Mouse (Mus musculus) limb, embryonic 13.5 days (tissue): ENCODE data around the gene St3gal4. TPM values are rescaled to one million over a fixed set of nuclear protein-coding genes. Genes with fewer than 3 reads are reported as not detected.
"Not testable (repeated sequence)": the region's sequence is repeated elsewhere in the genome, so short reads cannot be mapped to it uniquely, and the experiment has no call there.

Experiments
- ATAC-seq: fragments of 200-750 bp; cut with Nextera tagmentation; 2 replicates; pipeline ENCODE4 v1.8.0; 2017; ENCODE audit warnings: low read depth, moderate number of reproducible peaks, moderate TSS enrichment; ENCODE audit not compliant: low FRiP score
- H3K27ac ChIP-seq: fragments of 300-500 bp; sonication (generic); 2 replicates; pipeline ENCODE4 v1.5.1; 2015; ENCODE audit warnings: inconsistent platforms, mild to moderate bottlenecking, moderate library complexity
- H3K27me3 ChIP-seq: fragments of 300-500 bp; sonication (generic); 2 replicates; pipeline ENCODE4 v1.6.1; 2015; ENCODE audit warnings: mild to moderate bottlenecking, inconsistent platforms
- H3K36me3 ChIP-seq: fragments of 300-500 bp; sonication (generic); 2 replicates; pipeline ENCODE4 v1.6.1; 2015; ENCODE audit warnings: inconsistent platforms, mild to moderate bottlenecking, moderate library complexity
- H3K4me1 ChIP-seq: fragments of 300-500 bp; sonication (generic); 2 replicates; pipeline ENCODE4 v1.6.1; 2015; ENCODE audit warnings: inconsistent platforms
- H3K4me2 ChIP-seq: fragments of 300-500 bp; sonication (generic); replicated peaks from 2 replicates; pipeline ENCODE4 v1.6.1; 2015; ENCODE audit warnings: inconsistent platforms, mild to moderate bottlenecking, moderate library complexity
- H3K4me3 ChIP-seq: fragments of 300-500 bp; sonication (generic); 2 replicates; pipeline ENCODE4 v1.5.1; 2015; ENCODE audit warnings: moderate library complexity, mild to moderate bottlenecking, inconsistent platforms
- H3K9ac ChIP-seq: fragments of 300-500 bp; sonication (generic); 2 replicates; pipeline ENCODE4 v1.6.1; 2015; ENCODE audit warnings: mild to moderate bottlenecking, inconsistent platforms
- H3K9me3 ChIP-seq: fragments of 300-500 bp; sonication (generic); 2 replicates; pipeline ENCODE4 v1.6.1; 2016; ENCODE audit warnings: inconsistent platforms
- WGBS: fragments of 180-500 bp; shearing (Covaris S2); methylation state at CpG from one replicate; pipeline ENCODE4 v1.1.7; 2015; 5-methylcytosine and 5-hydroxymethylcytosine counted together
- polyA plus RNA-seq: library from polyadenylated mRNA; unstranded; fragments of >200 nt; fragmentation: Nextera tagmentation; extraction: Ambion mirVana; gene quantifications from 2 replicates; pipeline ENCODE4 v1.2.1, GENCODE M21; 2015

The St3gal4 gene
- polyA plus RNA-seq, 1 experiment from 2014 or later: 37.9 TPM

- H3K9ac ChIP-seq, H3K36me3 ChIP-seq, ATAC-seq, H3K27me3 ChIP-seq, H3K4me2 ChIP-seq, H3K4me3 ChIP-seq, H3K27ac ChIP-seq, H3K4me1 ChIP-seq, H3K9me3 ChIP-seq: not testable (repeated sequence)
Observed at GRCm38 (mm10) chr9:35148822-35149221, 29.8 kb upstream of the St3gal4 start.

- not testable (repeated sequence) for H3K27me3 ChIP-seq, H3K9ac ChIP-seq, H3K27ac ChIP-seq, H3K4me3 ChIP-seq, ATAC-seq, H3K9me3 ChIP-seq, H3K4me1 ChIP-seq, H3K36me3 ChIP-seq, H3K4me2 ChIP-seq
- 96% methylated on average over 14 of the region's 14 CpGs for whole genome bisulfite sequencing
Observed at GRCm38 (mm10) chr9:35147261-35147660, 28.2 kb upstream of the St3gal4 start.

GRCm38 (mm10) chr9:35145829-35146228 is 26.8 kb upstream of the St3gal4 start:
- Histone ChIP-seq H3K9ac (no peak overlapping the region), H3K27me3 (no peaks in the 10 kb centered on the region), H3K4me2 (no peak overlapping the region), H3K36me3 (no peaks in the 10 kb centered on the region), H3K27ac (no peak overlapping the region), H3K4me3 (no peak overlapping the region), H3K9me3 (no peaks in the 10 kb centered on the region), H3K4me1 (peaks cover 5% of the 10 kb centered on the region; the same call in 1 of the 2 replicates)
- no peak for ATAC-seq
- 75% methylated on average over 1 of the region's 1 CpGs for WGBS

- Histone ChIP-seq H3K36me3 (no peaks in the 10 kb centered on the region), H3K4me3 (no peak overlapping the region), H3K4me1 (peaks cover 5% of the 10 kb centered on the region), H3K27me3 (no peaks in the 10 kb centered on the region), H3K27ac (no peak overlapping the region), H3K9me3 (no peaks in the 10 kb centered on the region), H3K4me2 (no peak overlapping the region), H3K9ac (no peak overlapping the region)
- no peak for ATAC-seq
- 88% methylated on average over 9 of the region's 9 CpGs for WGBS
Observed at GRCm38 (mm10) chr9:35145118-35145517, 26.1 kb upstream of the St3gal4 start.

GRCm38 (mm10) chr9:35142221-35142620 is 23.2 kb upstream of the St3gal4 start:
- Histone ChIP-seq H3K27ac (no peak overlapping the region), H3K36me3 (no peaks in the 10 kb centered on the region), H3K9me3 (no peaks in the 10 kb centered on the region), H3K27me3 (no peaks in the 10 kb centered on the region), H3K4me2 (no peak overlapping the region), H3K4me1 (peaks cover 7% of the 10 kb centered on the region), H3K4me3 (no peak overlapping the region), H3K9ac (no peak overlapping the region)
- ATAC-seq: no peak
- 91% methylated on average over 2 of the region's 2 CpGs for WGBS

- peaks cover 11% of the 10 kb centered on the region for H3K4me1 ChIP-seq
- H3K27ac ChIP-seq: no peak overlapping the region
- WGBS: 70% methylated on average over 5 of the region's 5 CpGs
- H3K9me3 ChIP-seq: no peaks in the 10 kb centered on the region
- ATAC-seq: no peak
- no peak overlapping the region for H3K9ac ChIP-seq
- no peaks in the 10 kb centered on the region for H3K27me3 ChIP-seq
- H3K4me2 ChIP-seq: no peak overlapping the region
- H3K36me3 ChIP-seq: 0 out of 2 replicates have a peak, but pooled peaks cover 10% of the 10 kb centered on the region
- no peak overlapping the region for H3K4me3 ChIP-seq
Observed at GRCm38 (mm10) chr9:35139231-35139744, 20.2 kb upstream of the St3gal4 start.

- 0 out of 2 replicates have a peak, but pooled peaks cover 10% of the 10 kb centered on the region for H3K36me3 ChIP-seq
- no peak overlapping the region for H3K4me3 ChIP-seq
- no peak overlapping the region for H3K27ac ChIP-seq
- H3K9ac ChIP-seq: no peak overlapping the region
- H3K27me3 ChIP-seq: no peaks in the 10 kb centered on the region
- H3K4me2 ChIP-seq: no peak overlapping the region
- H3K4me1 ChIP-seq: peaks cover 11% of the 10 kb centered on the region
- H3K9me3 ChIP-seq: no peaks in the 10 kb centered on the region
- WGBS: 54% methylated on average over 7 of the region's 7 CpGs
- ATAC-seq: no peak
Observed at GRCm38 (mm10) chr9:35138029-35138428, 19.0 kb upstream of the St3gal4 start.

GRCm38 (mm10) chr9:35135575-35135974 is 16.5 kb upstream of the St3gal4 start:
- ATAC-seq: no peak
- H3K9me3 ChIP-seq: no peaks in the 10 kb centered on the region
- H3K27ac ChIP-seq: no peak overlapping the region
- 77% methylated on average over 6 of the region's 6 CpGs for WGBS
- H3K4me2 ChIP-seq: no peak overlapping the region
- H3K4me1 ChIP-seq: peaks cover 16% of the 10 kb centered on the region
- no peak overlapping the region for H3K9ac ChIP-seq
- H3K4me3 ChIP-seq: no peak overlapping the region
- H3K27me3 ChIP-seq: no peaks in the 10 kb centered on the region
- H3K36me3 ChIP-seq: 0 out of 2 replicates have a peak, but pooled peaks cover 10% of the 10 kb centered on the region

GRCm38 (mm10) chr9:35131637-35132397 is 12.7 kb upstream of the St3gal4 start:
- Histone ChIP-seq H3K9ac (no peak overlapping the region), H3K4me2 (no peak overlapping the region), H3K36me3 (peaks cover 31% of the 10 kb centered on the region), H3K9me3 (no peaks in the 10 kb centered on the region), H3K27me3 (no peaks in the 10 kb centered on the region), H3K27ac (no peak overlapping the region; the same call in 1 of the 2 replicates), H3K4me1 (peaks cover 10% of the 10 kb centered on the region; the same call in 1 of the 2 replicates), H3K4me3 (no peak overlapping the region)
- 80% methylated on average over 16 of the region's 16 CpGs for WGBS
- ATAC-seq: no peak

GRCm38 (mm10) chr9:35128995-35129418 is 9.9 kb upstream of the St3gal4 start:
- peaks cover 47% of the 10 kb centered on the region for H3K36me3 ChIP-seq
- no peaks in the 10 kb centered on the region for H3K27me3 ChIP-seq
- WGBS: 82% methylated on average over 9 of the region's 9 CpGs
- H3K9me3 ChIP-seq: no peaks in the 10 kb centered on the region
- H3K4me1 ChIP-seq: peaks cover 16% of the 10 kb centered on the region; the same call in 1 of the 2 replicates
- no peak overlapping the region for H3K9ac ChIP-seq
- H3K27ac ChIP-seq: no peak overlapping the region
- no peak overlapping the region for H3K4me3 ChIP-seq
- ATAC-seq: no peak
- H3K4me2 ChIP-seq: no peak overlapping the region

- WGBS: 87% methylated on average over 3 of the region's 3 CpGs
- no peak overlapping the region for H3K9ac ChIP-seq
- peaks cover 20% of the 10 kb centered on the region; the same call in 1 of the 2 replicates for H3K4me1 ChIP-seq
- ATAC-seq: no peak
- H3K27ac ChIP-seq: no peak overlapping the region
- no peaks in the 10 kb centered on the region for H3K27me3 ChIP-seq
- no peak overlapping the region for H3K4me3 ChIP-seq
- H3K9me3 ChIP-seq: no peaks in the 10 kb centered on the region
- peaks cover 50% of the 10 kb centered on the region for H3K36me3 ChIP-seq
- no peak overlapping the region for H3K4me2 ChIP-seq
Observed at GRCm38 (mm10) chr9:35128564-35128963, 9.5 kb upstream of the St3gal4 start.

GRCm38 (mm10) chr9:35127561-35127960 is 8.5 kb upstream of the St3gal4 start:
- no peak overlapping the region for H3K27ac ChIP-seq
- peaks cover 50% of the 10 kb centered on the region for H3K36me3 ChIP-seq
- WGBS: 90% methylated on average over 5 of the region's 5 CpGs
- H3K4me2 ChIP-seq: no peak overlapping the region
- peaks cover 30% of the 10 kb centered on the region; the same call in 1 of the 2 replicates for H3K4me1 ChIP-seq
- H3K27me3 ChIP-seq: no peaks in the 10 kb centered on the region
- ATAC-seq: no peak
- no peaks in the 10 kb centered on the region for H3K9me3 ChIP-seq
- H3K9ac ChIP-seq: no peak overlapping the region
- no peak overlapping the region for H3K4me3 ChIP-seq
